Mouse (Mus musculus): ENCODE measurements around the gene Tsg101.

DNA sequence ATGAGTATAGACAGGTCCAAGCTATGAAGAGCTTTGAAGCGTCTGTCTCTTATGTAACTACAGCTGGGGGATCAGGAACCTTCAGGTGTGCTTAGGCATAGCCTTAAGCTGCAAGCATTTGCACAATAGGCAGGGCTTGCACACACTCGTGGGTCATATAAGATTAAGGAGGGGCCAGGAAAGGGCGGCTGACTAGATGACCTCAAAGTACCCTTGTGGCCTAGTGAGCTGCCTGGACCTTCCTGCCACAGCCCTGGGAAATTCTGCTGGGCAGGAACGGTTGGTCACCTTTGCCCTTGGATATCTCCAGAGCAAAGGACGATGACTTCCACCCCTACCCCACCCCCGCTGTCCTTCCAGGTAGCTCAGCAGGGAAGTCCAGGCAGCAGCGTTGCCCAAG, 80.3 kb downstream of the Tsg101 start:
- TF ChIP-seq CTCF (IDR thresholded peaks at IDR 0.05) (no peak), EP300 (IDR thresholded peaks at IDR 0.05) (no peak)
